Mouse (Mus musculus) spleen, postnatal 36 days (tissue): Measurements from ENCODE around the gene Mtmr11.
A peak's percentile ranks its signal among the peaks of the same experiment; 100 is the strongest.

Source experiments
- DNase-seq, 2 experiments: peaks; one replicate each; pipeline ENCODE4 v3.0.0; 2022; ENCODE audit warnings: low spot score in 2 of 2, mixed read lengths in 1 of 2

Gene Mtmr11

DNA sequence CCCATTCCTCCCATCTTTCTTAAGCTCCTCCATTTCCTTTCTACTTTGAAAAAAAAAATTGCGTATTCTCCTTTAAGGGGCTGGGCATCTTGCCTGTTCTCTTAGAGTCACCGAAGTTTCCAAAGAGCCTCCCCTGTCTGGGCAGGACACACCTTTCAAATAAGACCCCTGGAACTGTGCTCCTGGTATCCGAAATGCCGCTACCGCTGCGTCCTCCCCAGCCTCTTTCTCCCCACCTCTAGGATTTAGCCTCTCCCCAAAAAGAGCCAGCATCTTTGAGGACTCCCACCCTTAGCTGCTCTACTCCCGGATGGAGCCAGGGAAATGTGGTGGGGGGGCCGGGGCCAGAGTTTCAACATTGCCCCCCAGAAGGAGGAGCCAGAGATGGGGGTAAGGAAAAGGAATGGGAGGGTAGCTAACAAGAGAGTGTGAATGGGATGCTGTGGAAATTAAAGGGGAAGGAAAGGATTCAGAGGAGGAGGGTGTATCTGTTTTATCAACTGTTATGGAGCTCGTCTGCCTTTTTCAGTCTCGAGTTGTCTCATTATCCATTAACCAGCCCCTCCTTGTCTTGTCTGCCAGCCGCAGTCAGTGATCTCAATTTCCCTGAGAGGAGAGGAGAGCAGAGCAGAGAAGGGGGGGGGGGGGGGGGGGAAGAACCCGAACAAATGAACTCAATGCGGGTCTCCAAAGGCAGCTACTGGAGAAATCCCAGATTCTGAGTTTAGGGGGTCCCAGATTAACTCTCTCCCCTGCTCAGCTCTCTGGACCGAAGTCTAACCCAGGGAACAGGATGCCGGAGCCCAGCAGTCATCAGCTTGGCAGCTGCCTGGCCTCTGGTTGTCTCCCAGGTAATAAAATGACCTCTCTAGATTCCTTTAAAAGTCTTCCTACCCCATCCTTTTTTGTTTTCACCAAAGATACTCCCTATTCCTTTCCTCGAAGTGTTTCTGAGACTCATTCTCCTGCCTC lies at the start of gene Mtmr11:
TSS of gene Mtmr11 (plus strand) at position 136 of the 972 bp plus-strand sequence.
- DNase-seq: no peak

- DNase-seq: no peak
Measured at GRCm38 (mm10) chr3:96113251-96113650, 48.6 kb upstream of the Mtmr11 start.

DNA sequence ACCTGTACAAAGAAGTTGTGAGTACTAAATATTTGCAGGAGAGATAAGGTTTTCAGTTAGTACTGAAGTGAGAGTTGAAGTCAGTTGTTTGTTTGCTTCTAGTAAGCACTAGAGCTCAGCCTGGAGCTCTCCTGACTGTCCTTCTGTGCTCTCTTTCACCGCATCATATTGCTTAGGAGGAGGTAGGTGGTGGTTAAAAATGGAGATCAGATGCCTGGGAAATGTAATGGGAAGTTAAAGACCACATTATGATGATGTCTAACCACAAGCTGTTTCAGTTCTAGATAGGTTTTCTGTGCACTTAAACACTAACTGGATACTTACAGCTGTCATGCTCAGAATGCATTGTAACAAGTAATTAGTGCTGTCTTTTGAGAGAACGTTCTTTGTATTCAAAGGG lies 43.7 kb upstream of the Mtmr11 start:
- no peak for DNase-seq

DNA sequence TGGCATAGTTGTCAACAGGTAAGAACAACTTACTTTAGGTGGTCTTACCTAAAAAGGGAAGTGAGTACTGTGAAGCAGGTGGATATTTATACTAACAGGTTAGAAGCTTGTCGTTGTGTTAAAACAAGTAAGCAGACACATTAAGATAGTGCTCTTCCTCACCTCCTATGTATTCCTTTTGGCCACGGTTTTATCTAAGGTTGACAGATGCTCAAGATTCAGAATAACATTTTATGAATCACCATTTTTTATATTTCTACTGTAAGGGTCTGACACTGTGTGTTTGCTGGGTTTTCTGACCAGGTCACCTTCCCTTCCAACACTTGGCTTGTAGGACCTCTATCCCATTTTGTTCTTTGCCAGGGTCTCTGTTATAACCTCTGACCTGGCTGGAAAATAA lies 43.1 kb upstream of the Mtmr11 start:
- DNase-seq: no peak

DNA sequence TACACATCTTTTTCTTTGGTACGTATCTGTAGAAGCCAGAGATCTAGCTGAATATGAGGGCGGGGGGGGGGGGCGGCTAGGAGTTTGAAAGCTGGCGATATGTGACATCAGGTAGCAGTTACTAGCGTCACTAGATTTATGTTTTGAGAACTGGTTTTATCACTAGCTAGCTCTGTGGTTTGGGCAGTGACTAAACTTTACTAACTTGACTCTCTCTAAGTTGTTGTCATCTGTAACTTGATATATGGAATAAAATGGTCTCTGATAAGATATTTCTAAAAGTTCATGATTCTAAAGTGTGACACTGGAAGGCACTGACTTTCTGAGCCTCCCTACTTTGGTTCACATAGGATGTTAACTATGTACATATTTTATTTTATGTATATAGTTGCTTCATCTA lies 37.6 kb upstream of the Mtmr11 start:
- no peak for DNase-seq

GRCm38 (mm10) chr3:96128128-96128527 lies 33.7 kb upstream of the Mtmr11 start:
- no peak for DNase-seq

GRCm38 (mm10) chr3:96132478-96132877 lies 29.3 kb upstream of the Mtmr11 start:
- DNase-seq: no peak

GRCm38 (mm10) chr3:96133327-96133905 lies 28.4 kb upstream of the Mtmr11 start:
- no peak for DNase-seq

- no peak for DNase-seq
Measured at GRCm38 (mm10) chr3:96135011-96135410, 26.8 kb upstream of the Mtmr11 start.

DNA sequence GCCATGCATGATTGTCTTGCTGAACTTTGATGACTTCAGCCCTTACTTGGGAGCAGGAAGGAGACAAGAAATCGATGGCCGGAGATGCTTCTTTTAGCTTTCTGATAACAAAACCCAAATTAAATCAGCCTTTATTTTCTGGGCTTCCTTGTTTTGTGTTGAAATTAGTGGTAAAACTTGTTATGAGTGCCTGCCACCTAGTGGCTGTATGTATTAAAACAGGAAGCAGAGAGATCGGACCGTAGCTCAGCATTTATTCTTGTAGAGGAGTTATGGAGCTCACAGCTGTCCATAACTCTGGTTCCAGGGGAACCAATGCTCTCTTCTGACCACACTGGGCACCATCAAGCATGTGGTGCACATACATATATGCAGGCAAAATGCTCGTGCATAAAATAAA lies 13.9 kb upstream of the Mtmr11 start:
- DNase-seq: peak; percentile 53 to 72

GRCm38 (mm10) chr3:96151836-96152235 lies 10.0 kb upstream of the Mtmr11 start:
- DNase-seq: no peak

DNA sequence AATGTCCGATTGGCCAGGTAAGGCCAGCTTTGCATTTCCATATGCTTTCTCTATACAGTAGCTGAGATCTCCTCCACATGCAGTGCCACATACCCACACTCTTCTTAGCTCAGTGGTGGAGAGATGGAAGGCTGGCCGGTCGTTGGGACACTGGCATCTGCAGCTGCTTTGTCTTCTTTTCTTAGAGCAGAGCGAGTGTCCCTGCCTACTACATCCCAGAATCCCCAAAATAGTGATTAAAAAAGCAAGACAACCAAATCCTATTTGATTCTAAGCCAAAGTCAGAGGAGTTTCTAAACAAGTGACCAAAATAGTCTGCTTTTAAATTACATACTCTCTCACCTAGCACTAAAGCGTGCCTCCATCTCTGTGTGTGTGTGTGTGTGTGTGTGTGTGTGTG lies 9.2 kb upstream of the Mtmr11 start:
- no peak for DNase-seq

DNA sequence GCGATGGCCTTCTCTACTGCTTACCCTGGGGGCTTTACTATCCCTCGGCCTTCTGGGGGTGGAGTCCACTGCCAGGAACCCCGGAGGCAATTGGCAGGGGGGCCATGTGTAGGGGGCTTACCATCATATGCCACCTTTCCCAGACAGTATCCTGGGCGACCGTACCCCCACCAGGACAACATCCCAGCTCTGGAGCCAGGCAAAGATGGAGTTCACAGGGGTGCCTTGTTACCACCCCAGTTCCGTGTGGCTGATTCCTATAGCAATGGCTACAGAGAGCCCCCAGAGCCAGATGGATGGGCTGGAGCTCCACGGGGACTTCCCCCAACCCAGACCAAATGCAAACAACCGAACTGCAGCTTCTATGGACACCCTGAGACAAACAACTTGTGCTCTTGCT lies 6.3 kb upstream of the Mtmr11 start:
- DNase-seq: no peak

DNA sequence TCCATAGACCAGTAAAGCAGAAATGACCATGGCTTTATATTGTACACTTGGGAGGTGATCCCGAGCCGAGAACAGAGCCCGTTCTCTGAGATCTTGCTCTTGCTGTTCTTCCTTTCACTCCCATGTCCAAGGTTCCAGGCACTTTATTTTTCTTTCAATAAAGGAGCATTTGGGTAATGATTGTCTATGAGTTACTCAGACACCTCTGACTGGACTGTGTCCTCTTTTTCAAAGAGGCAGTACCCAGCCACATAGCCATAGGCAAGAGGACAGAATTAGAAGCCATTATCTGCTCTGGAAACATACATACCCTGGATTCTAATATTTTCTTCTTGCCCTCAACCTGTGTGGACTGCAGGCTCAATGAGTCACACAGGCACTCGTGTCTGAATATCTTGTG lies 2.0 kb upstream of the Mtmr11 start:
- no peak for DNase-seq

DNA sequence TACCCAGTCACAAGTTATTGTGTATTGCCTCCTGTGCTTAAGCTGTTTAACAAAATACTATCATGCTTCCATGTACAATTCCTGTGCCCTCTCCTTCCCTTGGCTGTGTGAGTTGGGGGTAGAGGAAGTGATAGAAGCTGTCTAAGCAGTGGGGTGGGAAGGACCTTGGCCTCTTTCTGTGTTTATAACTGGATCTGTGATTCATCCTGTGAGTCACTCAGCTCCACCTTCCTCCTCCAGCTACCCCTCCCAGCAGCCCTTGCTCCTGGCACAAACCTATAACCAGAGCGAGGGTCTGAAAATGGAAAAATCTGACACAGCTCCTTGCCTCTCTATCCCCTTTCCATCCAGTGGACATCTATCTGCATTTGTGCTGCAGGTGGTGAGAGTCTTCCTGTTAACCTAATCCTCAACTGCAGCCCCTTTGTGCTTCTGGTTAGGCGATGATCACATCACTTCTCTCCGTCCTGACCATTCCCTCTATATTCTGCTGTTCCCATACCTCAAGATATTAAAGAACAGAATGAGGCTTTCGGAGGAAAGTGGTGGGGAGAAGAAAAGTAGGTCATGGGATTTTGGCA lies 1.5 kb upstream of the Mtmr11 start:
- no peak for DNase-seq

DNA sequence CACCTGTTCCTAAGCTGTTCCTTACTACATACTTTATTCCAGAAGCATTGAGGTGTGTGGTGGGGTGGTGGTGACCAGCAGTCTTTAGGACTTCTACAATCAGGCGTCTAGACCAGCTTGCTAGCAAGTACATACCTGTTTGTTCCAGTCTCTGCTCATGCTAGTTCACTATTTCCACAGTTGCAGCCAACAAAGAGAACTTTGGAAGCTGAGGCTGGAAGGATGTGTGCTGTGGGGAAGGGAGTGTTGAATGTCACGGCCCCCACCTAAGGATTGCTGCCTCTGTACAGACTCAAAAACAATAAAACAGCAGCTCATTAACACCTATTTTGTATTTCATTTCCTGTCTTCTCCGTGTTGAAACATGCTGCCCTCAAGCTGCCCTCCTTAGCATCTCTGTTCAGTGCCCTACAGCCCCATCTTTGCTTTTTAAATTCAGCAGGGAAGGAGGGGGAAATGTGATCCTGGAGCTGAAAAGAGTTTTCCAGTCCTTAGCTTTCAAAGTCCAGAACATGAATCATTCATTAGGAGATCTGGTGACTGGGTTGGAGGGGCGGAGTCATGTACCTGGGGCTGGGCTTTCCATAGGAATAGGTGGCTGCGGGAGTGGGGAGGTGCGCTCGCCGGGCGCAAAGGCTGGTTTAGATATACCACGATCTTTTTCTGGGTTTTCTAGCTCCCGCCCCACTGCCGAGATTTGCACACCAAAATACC lies 844 bp upstream of the Mtmr11 start:
- no peak for DNase-seq

GRCm38 (mm10) chr3:96163040-96163439 lies 1.2 kb downstream of the Mtmr11 start:
- no peak for DNase-seq

GRCm38 (mm10) chr3:96168466-96169158 lies 6.8 kb downstream of the Mtmr11 start:
- no peak for DNase-seq

GRCm38 (mm10) chr3:96170276-96170675 lies 8.5 kb downstream of the Mtmr11 start:
- no peak for DNase-seq

DNA sequence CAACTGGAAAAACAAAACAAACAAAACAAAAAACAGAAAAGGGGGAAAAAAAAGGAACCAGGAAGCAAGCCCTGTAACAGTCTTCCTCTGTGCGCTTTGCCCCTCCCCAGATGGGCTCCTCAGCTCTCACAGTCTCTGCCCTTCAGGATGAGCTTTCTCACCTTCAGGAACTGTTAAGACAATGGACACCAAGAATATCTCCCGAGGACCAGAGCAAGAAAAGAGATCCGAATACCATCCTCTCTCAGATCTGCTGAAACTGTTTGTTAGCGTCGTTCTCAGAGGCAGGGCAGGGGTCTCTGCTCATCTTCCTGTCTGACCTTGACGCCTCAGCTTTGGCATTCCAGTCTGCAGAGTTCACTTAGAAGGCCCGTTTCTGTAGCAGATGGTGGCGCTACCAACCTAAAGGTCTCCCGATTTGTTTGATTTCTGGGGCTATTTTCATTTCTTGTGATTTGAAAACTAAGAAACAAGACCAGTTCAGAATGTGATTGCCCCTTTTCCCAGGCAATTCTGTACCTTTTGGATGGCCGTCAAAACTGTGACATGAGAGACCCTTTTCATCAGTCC lies 9.3 kb downstream of the Mtmr11 start:
- DNase-seq: no peak

DNA sequence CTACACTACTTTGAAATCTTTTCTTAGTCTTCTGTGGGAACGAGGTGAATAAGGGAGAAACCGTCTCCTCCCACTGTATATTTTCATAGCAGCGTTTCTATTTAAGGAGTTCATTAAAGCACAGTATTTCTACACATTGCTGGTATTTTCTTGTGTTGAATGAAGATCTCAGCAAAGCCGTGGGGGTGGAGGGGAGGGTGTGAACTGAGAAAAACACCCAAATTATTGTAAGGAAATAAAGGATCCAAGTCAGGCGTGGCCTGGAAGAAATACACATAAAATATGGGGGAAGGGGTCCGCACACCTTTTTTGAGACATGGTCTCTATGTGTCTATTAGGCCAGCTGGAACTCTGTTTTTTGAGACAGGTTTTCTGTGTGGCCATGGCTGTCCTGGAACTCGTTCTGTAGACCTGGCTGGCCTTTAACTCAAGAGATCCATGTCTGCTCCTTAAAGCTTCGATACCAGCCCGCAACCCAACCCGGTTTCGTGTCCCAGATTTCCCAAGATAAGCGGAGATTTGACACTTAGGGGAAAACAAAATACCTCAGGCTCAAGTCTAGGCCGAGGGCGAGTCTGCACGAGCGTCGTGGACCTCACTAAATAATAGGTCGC lies 9.9 kb downstream of the Mtmr11 start:
- no peak for DNase-seq
